Mouse (Mus musculus): Measurements from ENCODE around the gene Glis3. TPM values are rescaled to one million over a fixed set of nuclear protein-coding genes. Genes with fewer than 3 reads are reported as not detected.

Glis3 gene
- polyA plus RNA-seq, 1 experiment from 2014 or later = 3.9 TPM

- WGBS = 58% methylated on average over 1 of the region's 1 CpGs
- H3K27me3 ChIP-seq (ENCODE audit: poor library complexity, severe bottlenecking) = no peaks in the 10 kb centered on the region
- 0 out of 2 replicates have a peak, but pooled peaks cover 4% of the 10 kb centered on the region for H3K9me3 ChIP-seq
- H3K36me3 ChIP-seq (replicated peaks) = no peaks in the 10 kb centered on the region
- DNase-seq (ENCODE audit: extremely low spot score, low spot score) = no peak
- H3K4me1 ChIP-seq = no peaks in the 10 kb centered on the region; the same call in 1 of the 2 replicates
- H3K27ac ChIP-seq = no peak overlapping the region
- H3K4me3 ChIP-seq = no peak overlapping the region
Observed at GRCm38 (mm10) chr19:28545493-28545892, 134.4 kb downstream of the Glis3 start.

GRCm38 (mm10) chr19:28538813-28539212 is 141.1 kb downstream of the Glis3 start:
- Histone ChIP-seq H3K36me3 (replicated peaks) (no peaks in the 10 kb centered on the region), H3K4me1 (peaks cover 8% of the 10 kb centered on the region), H3K9me3 (no peaks in the 10 kb centered on the region), H3K27ac (no peak overlapping the region), H3K4me3 (no peak overlapping the region), H3K27me3 (ENCODE audit: poor library complexity, severe bottlenecking) (no peaks in the 10 kb centered on the region)
- no peak for DNase-seq (ENCODE audit: extremely low spot score, low spot score)
- WGBS = 65% methylated on average over 9 of the region's 9 CpGs

- Histone ChIP-seq H3K4me1 (peaks cover 8% of the 10 kb centered on the region), H3K4me3 (no peak overlapping the region), H3K27ac (no peak overlapping the region), H3K9me3 (no peaks in the 10 kb centered on the region), H3K27me3 (ENCODE audit: poor library complexity, severe bottlenecking) (no peaks in the 10 kb centered on the region), H3K36me3 (replicated peaks) (peaks cover 5% of the 10 kb centered on the region; the same call in 1 of the 2 replicates)
- WGBS = 86% methylated on average over 12 of the region's 12 CpGs
- DNase-seq (ENCODE audit: extremely low spot score, low spot score) = no peak
Observed at GRCm38 (mm10) chr19:28534964-28535363, 144.9 kb downstream of the Glis3 start.

- Histone ChIP-seq H3K4me1 (peaks cover 2% of the 10 kb centered on the region), H3K27ac (no peak overlapping the region), H3K27me3 (ENCODE audit: poor library complexity, severe bottlenecking) (peaks cover 3% of the 10 kb centered on the region; the same call in 1 of the 2 replicates), H3K36me3 (replicated peaks) (peaks cover 5% of the 10 kb centered on the region; the same call in 1 of the 2 replicates), H3K4me3 (no peak overlapping the region), H3K9me3 (no peaks in the 10 kb centered on the region)
- no peak for DNase-seq (ENCODE audit: extremely low spot score, low spot score)
- 82% methylated on average over 3 of the region's 3 CpGs for WGBS
Observed at GRCm38 (mm10) chr19:28533576-28533975, 146.3 kb downstream of the Glis3 start.

GRCm38 (mm10) chr19:28531750-28532149 is 148.1 kb downstream of the Glis3 start:
- 90% methylated on average over 9 of the region's 9 CpGs for WGBS
- H3K4me1 ChIP-seq = no peaks in the 10 kb centered on the region
- no peak for DNase-seq (ENCODE audit: extremely low spot score, low spot score)
- peaks cover 5% of the 10 kb centered on the region; the same call in 1 of the 2 replicates for H3K36me3 ChIP-seq (replicated peaks)
- H3K9me3 ChIP-seq = no peaks in the 10 kb centered on the region
- H3K27ac ChIP-seq = no peak overlapping the region
- H3K4me3 ChIP-seq = no peak overlapping the region
- peaks cover 3% of the 10 kb centered on the region; the same call in 1 of the 2 replicates for H3K27me3 ChIP-seq (ENCODE audit: poor library complexity, severe bottlenecking)

GRCm38 (mm10) chr19:28530846-28531245 is 149.0 kb downstream of the Glis3 start:
- no peak for DNase-seq (ENCODE audit: extremely low spot score, low spot score)
- WGBS = 77% methylated on average over 10 of the region's 10 CpGs
- Histone ChIP-seq H3K27me3 (ENCODE audit: poor library complexity, severe bottlenecking) (peaks cover 3% of the 10 kb centered on the region; the same call in 1 of the 2 replicates), H3K4me1 (no peaks in the 10 kb centered on the region), H3K9me3 (no peaks in the 10 kb centered on the region), H3K27ac (no peak overlapping the region), H3K36me3 (replicated peaks) (peaks cover 5% of the 10 kb centered on the region; the same call in 1 of the 2 replicates), H3K4me3 (no peak overlapping the region)

DNA sequence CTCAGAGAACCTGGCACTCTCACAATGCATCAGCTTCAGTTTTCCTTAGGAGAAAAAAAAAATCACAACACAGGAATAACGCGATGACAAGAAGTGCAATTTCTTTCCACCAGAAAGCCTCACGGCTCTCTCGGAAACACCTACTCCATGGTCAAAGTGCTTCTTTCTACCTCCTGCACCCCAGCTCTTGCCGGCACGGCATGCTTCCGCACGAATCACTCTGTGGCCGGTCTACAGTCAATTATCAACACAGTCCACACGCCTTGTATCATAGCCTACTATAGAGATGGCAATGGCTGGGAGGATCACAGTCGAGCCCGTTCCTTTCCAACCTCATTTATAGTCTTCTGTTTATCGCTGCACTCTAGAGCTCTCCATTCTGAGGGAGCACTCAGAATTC is 150.9 kb downstream of the Glis3 start:
- WGBS = 93% methylated on average over 13 of the region's 13 CpGs
- Histone ChIP-seq H3K4me1 (no peaks in the 10 kb centered on the region), H3K4me3 (no peak overlapping the region), H3K9me3 (no peaks in the 10 kb centered on the region), H3K27ac (no peak overlapping the region), H3K27me3 (ENCODE audit: poor library complexity, severe bottlenecking) (peaks cover 3% of the 10 kb centered on the region; the same call in 1 of the 2 replicates), H3K36me3 (replicated peaks) (peaks cover 5% of the 10 kb centered on the region; the same call in 1 of the 2 replicates)
- no peak for DNase-seq (ENCODE audit: extremely low spot score, low spot score)

DNA sequence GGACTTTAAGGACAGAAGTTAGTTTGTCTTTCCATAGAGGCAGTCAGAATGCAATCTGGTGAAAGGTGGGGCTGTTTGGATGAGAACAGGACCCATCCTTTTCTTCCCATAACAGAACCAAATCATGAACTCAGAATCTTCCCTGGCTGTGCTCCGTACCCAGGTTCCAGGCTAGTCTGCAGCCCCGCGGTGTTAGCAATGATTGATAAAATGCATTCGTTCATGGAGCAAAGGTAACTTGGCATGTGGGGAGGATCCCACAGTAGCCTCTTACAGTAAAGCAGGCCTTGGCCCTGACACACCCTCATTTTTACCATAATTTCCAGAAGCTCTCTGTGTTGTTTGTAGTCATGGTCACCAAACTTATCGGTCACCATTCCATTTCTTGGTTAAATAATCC is 152.4 kb downstream of the Glis3 start:
- no peak overlapping the region for H3K27ac ChIP-seq
- WGBS = 97% methylated on average over 5 of the region's 5 CpGs
- H3K27me3 ChIP-seq (ENCODE audit: poor library complexity, severe bottlenecking) = peaks cover 3% of the 10 kb centered on the region; the same call in 1 of the 2 replicates
- H3K9me3 ChIP-seq = no peaks in the 10 kb centered on the region
- H3K36me3 ChIP-seq (replicated peaks) = peaks cover 5% of the 10 kb centered on the region; the same call in 1 of the 2 replicates
- H3K4me3 ChIP-seq = no peak overlapping the region
- DNase-seq (ENCODE audit: extremely low spot score, low spot score) = no peak
- no peaks in the 10 kb centered on the region for H3K4me1 ChIP-seq

DNA sequence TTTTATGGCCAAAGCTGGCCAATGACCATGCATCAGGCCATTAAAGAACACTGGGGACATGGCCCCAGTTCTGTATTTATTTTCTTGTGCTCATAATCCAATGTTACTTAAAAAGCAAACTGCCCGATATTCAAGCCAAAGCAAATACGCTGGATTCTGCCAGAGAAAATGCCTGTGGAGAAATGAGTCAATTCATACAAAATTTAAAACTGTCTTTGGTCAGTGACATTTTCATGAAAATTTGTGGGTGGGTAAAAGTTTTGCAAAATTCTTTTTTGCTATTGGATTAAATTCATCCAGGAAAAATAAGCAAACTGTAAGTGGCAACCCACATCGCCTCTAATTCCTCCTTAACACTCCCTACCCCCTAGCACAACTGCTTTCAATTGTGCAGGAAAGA is 154.5 kb downstream of the Glis3 start:
- H3K4me1 ChIP-seq = peaks cover 7% of the 10 kb centered on the region
- no peak for DNase-seq (ENCODE audit: extremely low spot score, low spot score)
- WGBS = 92% methylated on average over 3 of the region's 3 CpGs
- H3K36me3 ChIP-seq (replicated peaks) = no peaks in the 10 kb centered on the region
- no peak overlapping the region for H3K4me3 ChIP-seq
- no peak overlapping the region for H3K27ac ChIP-seq
- H3K9me3 ChIP-seq = no peaks in the 10 kb centered on the region
- H3K27me3 ChIP-seq (ENCODE audit: poor library complexity, severe bottlenecking) = peaks cover 4% of the 10 kb centered on the region

GRCm38 (mm10) chr19:28522289-28522688 is 157.6 kb downstream of the Glis3 start:
- no peaks in the 10 kb centered on the region for H3K9me3 ChIP-seq
- H3K27me3 ChIP-seq (ENCODE audit: poor library complexity, severe bottlenecking) = peaks cover 26% of the 10 kb centered on the region
- WGBS = 90% methylated on average over 3 of the region's 3 CpGs

GRCm38 (mm10) chr19:28520761-28521181 is 159.1 kb downstream of the Glis3 start:
- Histone ChIP-seq H3K4me3 (no peak overlapping the region), H3K9me3 (no peaks in the 10 kb centered on the region), H3K27me3 (ENCODE audit: poor library complexity, severe bottlenecking) (peaks cover 26% of the 10 kb centered on the region), H3K4me1 (peaks cover 41% of the 10 kb centered on the region), H3K27ac (no peak overlapping the region), H3K36me3 (replicated peaks) (no peaks in the 10 kb centered on the region)
- DNase-seq (ENCODE audit: extremely low spot score, low spot score) = no peak
- 69% methylated on average over 6 of the region's 6 CpGs for WGBS

More at GRCm38 (mm10) chr19:28522289-28522688, 157.6 kb downstream of the Glis3 start:
- no peaks in the 10 kb centered on the region for H3K36me3 ChIP-seq (replicated peaks)
- H3K27ac ChIP-seq = no peak overlapping the region
- no peak for DNase-seq (ENCODE audit: extremely low spot score, low spot score)
- H3K4me3 ChIP-seq = no peak overlapping the region
- H3K4me1 ChIP-seq = peaks cover 26% of the 10 kb centered on the region

DNA sequence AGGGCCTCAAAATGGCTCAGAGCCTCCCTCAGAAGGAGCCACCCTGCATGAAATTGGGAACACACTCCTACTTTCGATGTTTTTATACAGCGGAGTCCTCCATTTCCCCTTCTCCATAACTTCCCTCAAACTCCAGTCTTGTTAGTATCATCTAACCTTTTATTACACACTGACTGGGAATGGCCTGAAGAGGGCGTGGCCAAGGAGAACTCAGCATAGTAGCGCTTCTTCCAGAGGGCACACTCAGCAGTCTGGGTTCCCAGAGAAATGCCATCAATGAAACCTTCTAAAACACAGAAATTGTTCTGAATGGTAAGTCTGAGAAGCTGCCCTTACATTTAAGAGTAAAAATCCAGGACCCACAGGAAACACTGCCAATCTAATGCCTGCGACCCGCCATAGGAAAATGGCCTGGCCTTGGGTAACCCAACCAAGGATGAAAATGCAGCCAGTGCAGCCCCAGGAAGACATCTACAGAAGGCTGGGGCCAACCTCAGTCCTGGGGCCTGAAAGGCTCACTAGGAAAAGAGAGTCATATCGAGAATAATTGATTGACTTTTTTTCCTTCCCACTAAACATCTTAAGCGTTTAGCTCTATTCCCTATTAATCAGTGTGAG is 159.6 kb downstream of the Glis3 start:
- no peaks in the 10 kb centered on the region for H3K9me3 ChIP-seq
- H3K4me1 ChIP-seq = peaks cover 47% of the 10 kb centered on the region
- no peaks in the 10 kb centered on the region for H3K36me3 ChIP-seq (replicated peaks)
- H3K27ac ChIP-seq = no peak overlapping the region
- H3K4me3 ChIP-seq = no peak overlapping the region
- WGBS = 93% methylated on average over 8 of the region's 8 CpGs
- DNase-seq (ENCODE audit: extremely low spot score, low spot score) = no peak
- H3K27me3 ChIP-seq (ENCODE audit: poor library complexity, severe bottlenecking) = peaks cover 26% of the 10 kb centered on the region

GRCm38 (mm10) chr19:28519296-28519695 is 160.6 kb downstream of the Glis3 start:
- H3K4me3 ChIP-seq = no peak overlapping the region
- H3K9me3 ChIP-seq = no peaks in the 10 kb centered on the region
- WGBS = 89% methylated on average over 3 of the region's 3 CpGs
- H3K27me3 ChIP-seq (ENCODE audit: poor library complexity, severe bottlenecking) = peaks cover 26% of the 10 kb centered on the region
- peaks cover 55% of the 10 kb centered on the region for H3K4me1 ChIP-seq
- no peaks in the 10 kb centered on the region for H3K36me3 ChIP-seq (replicated peaks)
- no peak for DNase-seq (ENCODE audit: extremely low spot score, low spot score)
- H3K27ac ChIP-seq = no peak overlapping the region

Measured in forebrain, embryonic 10.5 days (tissue).